Mouse (Mus musculus) large intestine, adult 2 months (tissue): Measurements from ENCODE around the gene Ctcf. TPM values are rescaled to one million over a fixed set of nuclear protein-coding genes. Genes with fewer than 3 reads are reported as not detected.

Source experiments
- DNase-seq: peaks from one replicate; pipeline ENCODE4 v3.0.0-alpha.2; 2012; ENCODE audit warnings: low read depth, low spot score
- WGBS: fragments of 180-500 bp; shearing (Covaris S2); methylation state at CpG from one replicate; pipeline ENCODE4 v1.1.7; 2018; 5-methylcytosine and 5-hydroxymethylcytosine counted together
- polyA plus RNA-seq: library from polyadenylated mRNA; depleted of rRNA; stranded (reverse); fragments of >200 nt; gene quantifications from 2 replicates; pipeline ENCODE4 v1.2.3, GENCODE M21; 2012; rRNA removed

Gene Ctcf
- polyA plus RNA-seq, 1 experiment: 9.2 TPM

- WGBS: 85% methylated on average over 4 of the region's 4 CpGs
- DNase-seq: no peak
These were observed 83.3 kb downstream of the Ctcf start for GRCm38 (mm10) chr8:105719637-105720036.

- DNase-seq: no peak
- 92% methylated on average over 9 of the region's 9 CpGs for WGBS
These were observed 86.5 kb downstream of the Ctcf start for GRCm38 (mm10) chr8:105722861-105723260.

- DNase-seq: no peak
- 86% methylated on average over 5 of the region's 5 CpGs for WGBS
These were observed 89.4 kb downstream of the Ctcf start for GRCm38 (mm10) chr8:105725726-105726125.

GRCm38 (mm10) chr8:105727397-105728124, 91.2 kb downstream of the Ctcf start:
- no peak for DNase-seq

GRCm38 (mm10) chr8:105732186-105732585, 95.8 kb downstream of the Ctcf start:
- WGBS: 94% methylated on average over 5 of the region's 5 CpGs
- no peak for DNase-seq

More at GRCm38 (mm10) chr8:105727397-105728124, 91.2 kb downstream of the Ctcf start:
- 78% methylated on average over 18 of the region's 18 CpGs for WGBS

Other genes starting within 250 kb of the Ctcf start
- 0.07 TPM in 1 of 2 replicates, not detected in the other for gene Kctd19, start 223.1 kb upstream of the Ctcf start, polyA plus RNA-seq
- gene Lrrc36, start 223.0 kb upstream of the Ctcf start, polyA plus RNA-seq: 0.12 and 0.25 TPM in 2 replicates
- gene Tppp3, start 165.0 kb upstream of the Ctcf start, polyA plus RNA-seq: 73.9 and 101 TPM in 2 replicates
- gene Zdhhc1, start 139.7 kb upstream of the Ctcf start, polyA plus RNA-seq: 15.0 and 16.3 TPM in 2 replicates
- 19.6 and 50.5 TPM in 2 replicates for gene Hsd11b2, start 117.8 kb upstream of the Ctcf start, polyA plus RNA-seq
- gene Atp6v0d1, start 70.5 kb upstream of the Ctcf start, polyA plus RNA-seq: 103 and 110 TPM in 2 replicates
- gene Ripor1, start 31.3 kb upstream of the Ctcf start, polyA plus RNA-seq: 7.1 and 10.2 TPM in 2 replicates
- 0.21 and 0.32 TPM in 2 replicates for gene Agrp, start 825 bp downstream of the Ctcf start, polyA plus RNA-seq
- 4.1 and 4.3 TPM in 2 replicates for gene Carmil2, start 49.7 kb downstream of the Ctcf start, polyA plus RNA-seq
- 25.5 and 26.4 TPM in 2 replicates for gene Acd, start 64.5 kb downstream of the Ctcf start, polyA plus RNA-seq
- gene Pard6a, start 64.6 kb downstream of the Ctcf start, polyA plus RNA-seq: 9.2 and 11.5 TPM in 2 replicates
- not detected in 2 replicates for gene 4933405L10Rik, start 71.1 kb downstream of the Ctcf start, polyA plus RNA-seq
- 5.8 and 6.6 TPM in 2 replicates for gene Enkd1, start 71.6 kb downstream of the Ctcf start, polyA plus RNA-seq
- gene Gfod2, start 122.1 kb downstream of the Ctcf start, polyA plus RNA-seq: 5.6 and 8.7 TPM in 2 replicates
- gene Ranbp10, start 190.8 kb downstream of the Ctcf start, polyA plus RNA-seq: 13.9 and 20.0 TPM in 2 replicates
- not detected in 2 replicates for gene Tsnaxip1, start 191.2 kb downstream of the Ctcf start, polyA plus RNA-seq
- gene Cenpt, start 216.7 kb downstream of the Ctcf start, polyA plus RNA-seq: 20.5 and 20.6 TPM in 2 replicates
- 30.3 and 34.5 TPM in 2 replicates for gene Thap11, start 218.6 kb downstream of the Ctcf start, polyA plus RNA-seq
- gene Nutf2, start 224.0 kb downstream of the Ctcf start, polyA plus RNA-seq: 32.0 and 34.5 TPM in 2 replicates
- 37.7 and 51.4 TPM in 2 replicates for gene Edc4, start 244.3 kb downstream of the Ctcf start, polyA plus RNA-seq